Mouse (Mus musculus) macrophage (primary cell): ENCODE measurements around the gene Mboat7. TPM values are rescaled to one million over a fixed set of nuclear protein-coding genes. Genes with fewer than 3 reads are reported as not detected.

Experiments used
- H3K27ac ChIP-seq: fragments of 350-480 bp; formaldehyde crosslinking; 2 replicates; pipeline ENCODE4 v1.9.0; 2021
- H3K36me3 ChIP-seq: fragments of 350-480 bp; formaldehyde crosslinking; 2 replicates; pipeline ENCODE4 v1.9.0; 2021; ENCODE audit errors: inconsistent target
- H3K4me3 ChIP-seq: fragments of 350-480 bp; formaldehyde crosslinking; 2 replicates; pipeline ENCODE4 v1.9.0; 2021; ENCODE audit errors: inconsistent target
- H3K79me2 ChIP-seq: fragments of 350-480 bp; formaldehyde crosslinking; 2 replicates; pipeline ENCODE4 v1.9.0; 2021; ENCODE audit errors: inconsistent target
- WGBS: methylation state at CpG from one replicate; pipeline ENCODE4 v1.1.7; 2026; ENCODE audit warnings: inconsistent platforms; ENCODE audit not compliant: missing documents; 5-methylcytosine and 5-hydroxymethylcytosine counted together
- polyA plus RNA-seq: library from polyadenylated mRNA; stranded (reverse); fragments of 250-400 nt; gene quantifications from 3 replicates; pipeline ENCODE4 v1.2.4, GENCODE M21; 2018; ENCODE audit warnings: inconsistent platforms

Gene Mboat7
- polyA plus RNA-seq, 1 experiment from 2014 or later: 40.9 TPM

GRCm38 (mm10) chr7:3643843-3644242, 49.5 kb downstream of the Mboat7 start:
- Histone ChIP-seq H3K27ac (peak overlapping the region; percentile 46), H3K36me3 (peaks cover 30% of the 10 kb centered on the region), H3K79me2 (peaks cover 32% of the 10 kb centered on the region), H3K4me3 (peak overlapping the region; percentile 41)
- 4% methylated on average over 9 of the region's 9 CpGs for WGBS

GRCm38 (mm10) chr7:3643412-3643811, 49.9 kb downstream of the Mboat7 start:
- H3K36me3 ChIP-seq: peaks cover 34% of the 10 kb centered on the region
- peak overlapping the region; percentile 46 for H3K27ac ChIP-seq
- 5% methylated on average over 5 of the region's 5 CpGs for WGBS
- peak overlapping the region; percentile 41; the same call in 1 of the 2 replicates for H3K4me3 ChIP-seq
- H3K79me2 ChIP-seq: peaks cover 28% of the 10 kb centered on the region

DNA sequence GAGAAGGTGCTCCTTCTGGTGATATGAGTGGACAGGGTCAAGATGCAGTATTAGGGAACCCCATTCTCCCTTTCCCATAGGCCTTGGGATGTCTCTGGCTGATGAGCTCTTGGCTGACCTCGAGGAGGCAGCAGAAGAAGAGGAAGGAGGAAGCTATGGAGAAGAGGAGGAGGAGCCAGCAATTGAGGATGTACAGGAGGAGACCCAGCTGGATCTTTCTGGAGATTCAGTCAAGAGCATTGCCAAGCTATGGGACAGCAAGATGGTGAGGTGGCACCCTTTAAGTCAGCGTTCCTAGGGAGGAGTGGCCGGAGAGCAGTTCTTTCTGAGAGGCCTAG, 62.9 kb downstream of the Mboat7 start:
- 53% methylated on average over 3 of the region's 3 CpGs for WGBS
- H3K27ac ChIP-seq: peak overlapping the region; percentile 76
- peak overlapping the region; percentile 95 for H3K4me3 ChIP-seq
- H3K79me2 ChIP-seq: peaks cover 59% of the 10 kb centered on the region
- peaks cover 37% of the 10 kb centered on the region for H3K36me3 ChIP-seq

DNA sequence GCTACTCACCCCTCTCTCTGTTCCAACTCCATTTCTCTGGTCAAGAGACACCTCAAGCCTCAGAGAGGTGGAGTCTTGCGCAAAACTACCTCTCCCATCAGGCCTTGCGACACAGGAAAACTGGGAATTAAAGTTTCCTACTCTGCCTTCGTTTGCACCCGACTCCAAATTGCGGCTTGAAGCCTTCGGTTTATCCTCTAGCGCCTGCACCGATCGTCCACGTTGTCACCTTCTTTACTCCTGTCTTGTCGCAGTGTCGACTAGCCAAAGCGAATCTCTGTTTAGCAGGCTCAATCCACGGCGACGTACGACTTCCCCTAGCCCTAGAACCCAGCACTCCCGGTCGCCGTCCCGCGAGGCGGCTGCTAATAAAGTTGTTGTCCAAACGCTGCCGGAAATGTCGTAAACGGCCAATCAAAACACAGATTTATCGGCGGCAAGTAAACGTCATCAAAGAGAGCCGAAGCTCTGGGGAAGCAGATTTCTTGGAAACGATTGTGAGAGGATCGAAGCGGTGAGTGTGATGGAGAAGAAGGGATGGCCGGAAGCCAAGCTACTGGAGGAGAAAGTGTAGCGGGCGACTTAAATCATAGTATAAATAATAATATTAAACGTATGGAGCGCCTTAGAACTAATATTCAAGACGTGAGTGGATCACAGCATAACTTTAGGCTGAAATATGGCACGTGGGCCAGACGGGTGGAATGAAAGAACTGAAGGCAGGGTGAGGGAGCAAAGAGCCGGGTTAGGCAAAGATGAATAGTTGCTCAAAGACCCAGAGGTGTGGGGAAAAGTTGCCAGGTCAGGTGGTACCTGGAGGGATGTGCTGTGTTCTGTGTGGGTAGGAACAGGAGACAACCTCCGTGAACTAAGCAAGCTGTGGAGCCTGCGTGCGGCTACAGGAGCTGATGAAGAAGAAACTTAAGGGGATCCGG, 63.5 kb downstream of the Mboat7 start, which contains the start of the genes Tfpt and Prpf31:
Gene Tfpt (minus strand): TSS at position 387 of the 935 bp plus-strand sequence.
Gene Prpf31 (plus strand): TSS at position 443 of the 935 bp plus-strand sequence.
- Histone ChIP-seq H3K4me3 (peak within 1 kb of the TSS; percentile 95), H3K79me2 (peaks cover 63% of the 10 kb centered on the region), H3K36me3 (peaks cover 32% of the 10 kb centered on the region), H3K27ac (peak within 1 kb of the TSS; percentile 76)
- WGBS: 1% methylated on average over 46 of the region's 47 CpGs

- peak overlapping the region; percentile 76 for H3K27ac ChIP-seq
- peaks cover 33% of the 10 kb centered on the region for H3K36me3 ChIP-seq
Measured at GRCm38 (mm10) chr7:3629030-3629429, 64.3 kb downstream of the Mboat7 start.

More at GRCm38 (mm10) chr7:3629030-3629429, 64.3 kb downstream of the Mboat7 start:
- 38% methylated on average over 4 of the region's 4 CpGs for WGBS
- Histone ChIP-seq H3K4me3 (peak overlapping the region; percentile 95), H3K79me2 (peaks cover 63% of the 10 kb centered on the region)

Other genes starting within 250 kb of the Mboat7 start
- gene Tarm1, start 190.9 kb downstream of the Mboat7 start, polyA plus RNA-seq: 0.34 to 0.75 TPM (median 0.42 TPM) in 3 replicates
- not detected in 3 replicates for gene Oscar, start 77.4 kb downstream of the Mboat7 start, polyA plus RNA-seq
- 207 to 248 TPM (median 217 TPM) in 3 replicates for gene Ndufa3, start 76.2 kb downstream of the Mboat7 start, polyA plus RNA-seq
- 16.1 to 19.8 TPM (median 18.6 TPM) in 3 replicates for gene Tfpt, start 63.6 kb downstream of the Mboat7 start, polyA plus RNA-seq
- 35.3 to 71.0 TPM (median 40.2 TPM) in 3 replicates for gene Prpf31, start 63.5 kb downstream of the Mboat7 start, polyA plus RNA-seq
- gene Cnot3, start 48.3 kb downstream of the Mboat7 start, polyA plus RNA-seq: 28.4 to 47.4 TPM (median 36.0 TPM) in 3 replicates
- gene Leng1, start 27.7 kb downstream of the Mboat7 start, polyA plus RNA-seq: 13.7 to 21.9 TPM (median 15.4 TPM) in 3 replicates
- gene Tmc4, start 16.0 kb downstream of the Mboat7 start, polyA plus RNA-seq: 0.28 to 2.0 TPM (median 0.70 TPM) in 3 replicates
- 16.8 to 42.4 TPM (median 42.3 TPM) in 3 replicates for gene Tsen34, start 660 bp downstream of the Mboat7 start, polyA plus RNA-seq
- 597 to 1,790 TPM (median 1,385 TPM) in 3 replicates for gene Rps9, start 10.5 kb upstream of the Mboat7 start, polyA plus RNA-seq
- 163 to 667 TPM (median 409 TPM) in 3 replicates for gene Pirb, start 26.9 kb upstream of the Mboat7 start, polyA plus RNA-seq
- gene Gm15448, start 132.2 kb upstream of the Mboat7 start, polyA plus RNA-seq: 3.2 to 7.5 TPM (median 4.7 TPM) in 3 replicates
- 108 to 233 TPM (median 186 TPM) in 3 replicates for gene Pira2, start 151.5 kb upstream of the Mboat7 start, polyA plus RNA-seq
- 17.6 to 45.6 TPM (median 29.9 TPM) in 3 replicates for gene Gm14548, start 204.6 kb upstream of the Mboat7 start, polyA plus RNA-seq
- 2.9 to 7.2 TPM (median 4.7 TPM) in 3 replicates for gene Lilra6, start 222.0 kb upstream of the Mboat7 start, polyA plus RNA-seq